Mouse (Mus musculus) heart, embryonic 16.5 days (tissue): Measurements from ENCODE around the gene Slc7a7. TPM values are rescaled to one million over a fixed set of nuclear protein-coding genes. Genes with fewer than 3 reads are reported as not detected.

ENCODE experiments used
- ATAC-seq: fragments of 200-750 bp; cut with Nextera tagmentation; replicated peaks from 2 replicates; pipeline ENCODE4 v1.8.0; 2017; ENCODE audit warnings: moderate number of reproducible peaks; ENCODE audit not compliant: insufficient read depth, low FRiP score; ENCODE audit errors: extremely low read depth
- H3K27ac ChIP-seq: fragments of 300-500 bp; sonication (generic); 2 replicates; pipeline ENCODE4 v1.5.1; 2014; ENCODE audit warnings: mild to moderate bottlenecking, low read length, control low read depth, moderate library complexity
- H3K27me3 ChIP-seq: fragments of 300-500 bp; sonication (generic); 2 replicates; pipeline ENCODE4 v1.6.1; 2014; ENCODE audit warnings: low read length, mixed read lengths; ENCODE audit not compliant: control insufficient read depth, insufficient read depth
- H3K36me3 ChIP-seq: fragments of 300-500 bp; sonication (generic); 2 replicates; pipeline ENCODE4 v1.6.1; 2014; ENCODE audit not compliant: control insufficient read depth, insufficient read depth
- H3K4me1 ChIP-seq: fragments of 300-500 bp; sonication (generic); 2 replicates; pipeline ENCODE4 v1.6.1; 2014; ENCODE audit warnings: low read length, mixed read lengths; ENCODE audit not compliant: control insufficient read depth, insufficient read depth
- H3K4me2 ChIP-seq: fragments of 300-500 bp; sonication (generic); 2 replicates; pipeline ENCODE4 v1.6.1; 2014; ENCODE audit warnings: low read depth, mild to moderate bottlenecking, control low read depth, low read length
- H3K4me3 ChIP-seq: fragments of 300-500 bp; sonication (generic); 2 replicates; pipeline ENCODE4 v1.5.1; 2014; ENCODE audit warnings: mild to moderate bottlenecking, control low read depth, low read length
- H3K9ac ChIP-seq: fragments of 300-500 bp; sonication (generic); 2 replicates; pipeline ENCODE4 v1.6.1; 2014; ENCODE audit warnings: low read length, control low read depth
- H3K9me3 ChIP-seq: fragments of 300-500 bp; sonication (generic); replicated peaks from 2 replicates; pipeline ENCODE4 v1.6.1; 2016; ENCODE audit warnings: low read length; ENCODE audit not compliant: control insufficient read depth
- WGBS: fragments of 180-500 bp; shearing (Covaris S2); extraction: QIAGEN DNeasy Blood & Tissue Kit; methylation state at CpG from one replicate; pipeline ENCODE4 v1.1.7; 2014; 5-methylcytosine and 5-hydroxymethylcytosine counted together
- polyA plus RNA-seq: library from polyadenylated mRNA; unstranded; fragments of >200 nt; fragmentation: Nextera tagmentation; extraction: Ambion mirVana; gene quantifications from 2 replicates; pipeline ENCODE4 v1.2.1, GENCODE M21; 2015

Gene Slc7a7
- polyA plus RNA-seq, 1 experiment from 2014 or later = 12.3 TPM

DNA sequence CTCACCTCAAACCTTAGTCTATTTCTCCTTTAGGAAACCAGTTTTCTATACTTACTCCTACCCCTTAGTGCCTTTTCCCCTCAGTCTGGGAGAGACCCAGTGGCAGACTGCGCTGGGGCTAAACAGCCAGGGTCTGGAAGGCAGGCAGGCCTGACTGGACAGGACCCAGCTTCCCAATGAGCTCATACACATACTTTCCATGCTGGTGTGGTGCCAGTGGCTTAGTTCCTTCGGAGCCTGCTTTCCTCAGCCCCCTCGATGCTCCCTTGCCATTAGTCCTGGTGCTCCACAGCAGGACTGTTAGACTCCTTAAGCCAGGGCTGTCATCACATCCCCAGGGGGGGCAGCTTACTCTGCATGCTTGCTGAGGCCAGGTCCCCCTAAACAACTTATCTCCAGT is 27.9 kb upstream of the Slc7a7 start:
- ATAC-seq = no peak; the same call in 1 of the 2 replicates
- no peak overlapping the region for H3K4me2 ChIP-seq
- 0 out of 2 replicates have a peak, but pooled peaks cover 4% of the 10 kb centered on the region for H3K36me3 ChIP-seq
- 0 out of 2 replicates have a peak, but pooled peaks cover 7% of the 10 kb centered on the region for H3K4me1 ChIP-seq
- no peak overlapping the region for H3K4me3 ChIP-seq
- H3K27me3 ChIP-seq = no peaks in the 10 kb centered on the region
- no peaks in the 10 kb centered on the region for H3K9me3 ChIP-seq
- no peak overlapping the region for H3K9ac ChIP-seq
- 27% methylated on average over 3 of the region's 3 CpGs for whole genome bisulfite sequencing
- H3K27ac ChIP-seq = peak overlapping the region; percentile 46

- no peak overlapping the region for H3K9ac ChIP-seq
- no peak for ATAC-seq
- 47% methylated on average over 15 of the region's 15 CpGs for WGBS
- H3K9me3 ChIP-seq = no peaks in the 10 kb centered on the region
- no peak overlapping the region for H3K4me2 ChIP-seq
- H3K36me3 ChIP-seq = peaks cover 17% of the 10 kb centered on the region; the same call in 1 of the 2 replicates
- no peaks in the 10 kb centered on the region for H3K27me3 ChIP-seq
- H3K27ac ChIP-seq = peak overlapping the region; percentile 79
- no peak overlapping the region for H3K4me3 ChIP-seq
- 0 out of 2 replicates have a peak, but pooled peaks cover 7% of the 10 kb centered on the region for H3K4me1 ChIP-seq
Measured at GRCm38 (mm10) chr14:54443712-54444618, 26.4 kb upstream of the Slc7a7 start.

DNA sequence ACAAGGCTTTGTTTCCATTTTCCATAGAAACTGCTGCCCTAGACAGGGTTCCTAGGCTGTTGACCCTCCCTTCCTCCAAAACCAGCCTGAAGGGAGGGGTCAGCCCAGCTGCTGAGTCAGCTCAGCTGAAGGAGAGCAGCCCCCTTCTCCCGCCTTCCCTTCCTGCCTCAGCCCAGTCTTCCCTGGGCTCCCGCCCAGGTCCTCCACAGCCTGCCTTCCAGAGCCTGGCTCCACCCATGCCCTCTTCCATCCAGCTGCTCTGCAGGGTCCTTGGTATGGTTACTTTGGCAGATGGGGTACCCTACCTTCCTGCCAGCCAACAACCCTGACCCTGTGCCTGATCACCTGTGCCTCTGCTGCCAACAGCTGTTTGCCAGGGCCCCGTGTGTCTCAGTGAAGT is 25.6 kb upstream of the Slc7a7 start:
- Histone ChIP-seq H3K27me3 (no peaks in the 10 kb centered on the region), H3K36me3 (peaks cover 22% of the 10 kb centered on the region), H3K4me1 (0 out of 2 replicates have a peak, but pooled peaks cover 4% of the 10 kb centered on the region), H3K9me3 (no peaks in the 10 kb centered on the region), H3K9ac (no peak overlapping the region), H3K27ac (peak overlapping the region; percentile 79), H3K4me3 (no peak overlapping the region), H3K4me2 (no peak overlapping the region)
- peak; percentile 74 for ATAC-seq
- WGBS = 32% methylated on average over 3 of the region's 3 CpGs

DNA sequence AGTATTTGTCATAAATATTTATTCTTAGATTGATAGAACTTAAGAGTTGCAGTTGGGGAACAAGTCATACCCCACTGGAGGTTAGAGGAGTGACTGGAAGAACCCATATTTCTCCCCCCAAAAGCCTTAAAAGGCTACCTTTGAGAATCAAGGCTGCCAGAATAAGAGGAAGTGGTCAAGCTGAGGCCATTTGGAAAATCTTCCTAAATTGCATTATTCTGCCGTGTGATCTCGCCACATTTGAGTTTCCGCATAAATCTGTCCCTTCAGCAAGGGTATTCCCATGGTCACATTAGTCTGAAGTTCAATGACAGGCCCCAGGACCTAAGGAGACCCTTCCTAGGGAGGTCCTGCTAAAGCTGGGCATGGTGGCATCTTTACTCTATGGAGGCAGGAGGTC is 25.0 kb upstream of the Slc7a7 start:
- H3K27me3 ChIP-seq = no peaks in the 10 kb centered on the region
- H3K27ac ChIP-seq = 0 out of 2 replicates have a peak overlapping the region, but pooled peaks have one; percentile 31
- no peak overlapping the region for H3K9ac ChIP-seq
- H3K4me2 ChIP-seq = no peak overlapping the region
- H3K36me3 ChIP-seq = peaks cover 23% of the 10 kb centered on the region
- no peak overlapping the region for H3K4me3 ChIP-seq
- 88% methylated on average over 3 of the region's 3 CpGs for WGBS
- 0 out of 2 replicates have a peak, but pooled peaks cover 4% of the 10 kb centered on the region for H3K4me1 ChIP-seq
- no peak for ATAC-seq
- H3K9me3 ChIP-seq = no peaks in the 10 kb centered on the region

DNA sequence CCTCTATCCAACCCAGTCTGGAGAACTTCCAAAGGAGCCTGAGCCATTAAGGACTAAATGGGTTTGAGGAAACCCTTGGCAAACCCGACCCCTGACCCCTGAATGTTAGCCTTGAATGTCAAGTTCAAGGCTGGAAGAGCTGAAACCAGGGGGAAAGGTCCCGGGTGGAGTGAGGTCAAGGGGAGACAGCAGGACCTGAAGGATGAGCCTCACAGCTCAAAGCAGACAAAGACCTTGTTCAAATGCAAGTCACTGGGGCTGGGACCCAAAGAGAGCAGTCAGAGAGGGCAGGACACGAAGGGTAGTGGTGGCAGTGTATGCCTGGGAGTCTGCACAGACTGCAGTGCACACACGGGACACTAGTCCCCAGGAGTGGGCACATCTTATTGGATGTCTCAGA is 23.8 kb upstream of the Slc7a7 start:
- Histone ChIP-seq H3K9ac (no peak overlapping the region), H3K4me1 (0 out of 2 replicates have a peak, but pooled peaks cover 4% of the 10 kb centered on the region), H3K36me3 (peaks cover 23% of the 10 kb centered on the region), H3K9me3 (no peaks in the 10 kb centered on the region), H3K4me3 (no peak overlapping the region), H3K27me3 (no peaks in the 10 kb centered on the region), H3K27ac (no peak overlapping the region), H3K4me2 (no peak overlapping the region)
- ATAC-seq = no peak
- 78% methylated on average over 4 of the region's 4 CpGs for WGBS

DNA sequence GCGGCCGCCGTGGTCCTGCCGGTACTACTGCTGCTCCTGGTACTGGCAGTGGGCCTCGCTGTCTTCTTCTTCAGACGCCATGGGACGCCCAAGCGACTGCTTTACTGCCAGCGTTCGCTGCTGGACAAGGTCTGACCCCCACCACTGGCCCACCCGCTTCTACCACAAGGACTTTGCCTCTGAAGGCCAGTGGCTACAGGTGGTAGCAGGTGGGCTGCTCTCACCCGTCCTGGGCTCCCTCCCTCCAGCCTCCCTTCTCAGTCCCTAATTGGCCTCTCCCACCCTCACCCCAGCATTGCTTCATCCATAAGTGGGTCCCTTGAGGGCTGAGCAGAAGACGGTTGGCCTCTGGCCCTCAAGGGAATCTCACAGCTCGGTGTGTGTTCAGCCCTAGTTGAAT is 23.0 kb upstream of the Slc7a7 start:
- Histone ChIP-seq H3K36me3 (peaks cover 23% of the 10 kb centered on the region), H3K4me3 (no peak overlapping the region), H3K9ac (no peak overlapping the region), H3K9me3 (no peaks in the 10 kb centered on the region), H3K27me3 (no peaks in the 10 kb centered on the region), H3K4me1 (0 out of 2 replicates have a peak, but pooled peaks cover 2% of the 10 kb centered on the region), H3K27ac (no peak overlapping the region), H3K4me2 (no peak overlapping the region)
- no peak for ATAC-seq
- 89% methylated on average over 14 of the region's 14 CpGs for WGBS

DNA sequence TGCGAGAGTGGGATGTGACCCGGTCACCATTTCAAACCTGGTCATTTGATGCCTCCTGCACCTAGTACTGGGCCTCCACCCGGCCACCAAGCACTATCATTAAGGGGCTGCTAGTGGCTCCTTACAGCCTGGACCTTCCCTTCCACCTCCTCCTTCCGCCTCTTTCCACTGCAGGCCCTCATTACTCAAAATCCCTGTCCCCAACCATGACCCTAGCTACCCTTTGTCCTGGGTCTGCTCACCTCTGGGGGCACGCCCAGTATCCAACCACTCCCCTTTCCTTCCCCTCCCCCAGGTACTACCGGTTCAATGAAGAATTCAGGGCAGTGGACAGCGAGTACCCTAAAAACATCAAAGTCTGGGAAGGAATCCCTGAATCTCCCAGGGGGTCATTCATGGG is 22.0 kb upstream of the Slc7a7 start:
- H3K27ac ChIP-seq = no peak overlapping the region
- no peak overlapping the region for H3K9ac ChIP-seq
- H3K9me3 ChIP-seq = no peaks in the 10 kb centered on the region
- H3K36me3 ChIP-seq = peaks cover 23% of the 10 kb centered on the region
- 71% methylated on average over 7 of the region's 7 CpGs for WGBS
- H3K4me1 ChIP-seq = peaks cover 2% of the 10 kb centered on the region; the same call in 1 of the 2 replicates
- no peak overlapping the region for H3K4me2 ChIP-seq
- no peak overlapping the region for H3K4me3 ChIP-seq
- H3K27me3 ChIP-seq = no peaks in the 10 kb centered on the region
- no peak for ATAC-seq

- Histone ChIP-seq H3K27me3 (no peaks in the 10 kb centered on the region), H3K9me3 (no peaks in the 10 kb centered on the region), H3K36me3 (peaks cover 23% of the 10 kb centered on the region), H3K9ac (no peak overlapping the region), H3K27ac (no peak overlapping the region), H3K4me2 (no peak overlapping the region), H3K4me1 (peaks cover 5% of the 10 kb centered on the region), H3K4me3 (no peak overlapping the region)
- no peak for ATAC-seq
- WGBS = 88% methylated on average over 12 of the region's 12 CpGs
Measured at GRCm38 (mm10) chr14:54439155-54439554, 21.6 kb upstream of the Slc7a7 start.

- H3K27ac ChIP-seq = no peak overlapping the region
- H3K9ac ChIP-seq = no peak overlapping the region
- H3K27me3 ChIP-seq = no peaks in the 10 kb centered on the region
- H3K9me3 ChIP-seq = no peaks in the 10 kb centered on the region
- H3K4me2 ChIP-seq = no peak overlapping the region
- ATAC-seq = no peak
- WGBS = 66% methylated on average over 11 of the region's 11 CpGs
- no peak overlapping the region for H3K4me3 ChIP-seq
- peaks cover 19% of the 10 kb centered on the region for H3K4me1 ChIP-seq
- peaks cover 20% of the 10 kb centered on the region for H3K36me3 ChIP-seq
Measured at GRCm38 (mm10) chr14:54435194-54435918, 17.8 kb upstream of the Slc7a7 start.
